In the genomic region with DNA sequence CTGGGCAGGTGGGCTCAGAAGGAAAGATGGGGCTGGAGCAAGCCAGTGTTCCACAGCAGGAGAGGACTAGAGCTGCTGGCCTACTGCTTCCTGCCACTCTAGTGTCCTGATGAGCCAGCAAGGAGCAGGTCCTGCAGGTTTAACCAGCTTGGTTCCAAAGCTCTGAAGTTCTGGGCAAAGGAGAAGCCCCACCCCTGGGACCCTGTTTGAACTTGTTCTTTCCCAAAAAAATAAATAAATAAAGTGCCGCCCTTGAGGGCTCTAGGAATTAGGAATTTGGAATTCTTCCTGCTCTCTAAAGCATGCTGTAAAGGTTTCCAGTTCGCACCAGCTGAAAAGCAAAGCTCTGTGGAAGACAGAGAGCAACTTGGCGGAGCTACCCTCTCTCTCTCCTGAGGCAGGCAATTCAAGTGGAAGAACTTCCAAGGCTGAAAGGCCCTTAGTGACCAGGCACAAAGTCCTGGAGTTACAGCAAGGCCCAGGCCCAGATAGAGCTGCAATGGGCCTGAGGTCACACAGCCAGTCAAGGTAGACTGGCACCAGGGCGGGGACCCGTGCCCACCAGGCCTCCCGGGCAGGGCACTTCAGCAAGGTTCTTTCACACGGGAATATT, we compare ENCODE assay signal across 8 mouse cellular contexts. TPM values are rescaled to one million over a fixed set of nuclear protein-coding genes. Genes with fewer than 3 reads are reported as not detected.
DNase-seq lines count a peak whose midpoint lies in the region; ATAC-seq and TF ChIP-seq lines count a peak whose summit lies in the region.

No protein-coding gene starts in this region.

- no peak overlapping the region for H3K4me2 ChIP-seq in heart, embryonic 14.5 days (ENCODE audit: low read length)
- H3K4me2 ChIP-seq in lung, embryonic 15.5 days = peak overlapping the region; percentile 13; the same call in 1 of the 2 replicates

- TF ChIP-seq CTCF in brain, embryonic 14.5 days (IDR thresholded peaks at IDR 0.05; ENCODE audit: borderline replicate concordance, extremely low read depth, insufficient read depth, insufficient read length) = no peak
- no peak for TF ChIP-seq CTCF in kidney, adult 2 months (conservative IDR thresholded peaks at IDR 0.05; ENCODE audit: insufficient read depth, insufficient read length, low read depth, low read length)

- 73% methylated on average over 7 of the region's 7 CpGs for WGBS in heart, embryonic 14.5 days
- 15% methylated on average over 7 of the region's 7 CpGs for WGBS in kidney, adult 2 months
- WGBS in lung, embryonic 15.5 days = 49% methylated on average over 7 of the region's 7 CpGs

- DNase-seq in heart, adult 8-10 months (ENCODE audit: low spot score) = no peak
- peak; percentile 46 for DNase-seq in brain, embryonic 14.5 days (ENCODE audit: low read depth)
- DNase-seq in kidney, adult 2 months = peak; percentile 89
- no peak for DNase-seq in right cerebral cortex, adult 18-20 months
- DNase-seq in cerebellum, postnatal 36 days = no peak
- no peak for DNase-seq in left cerebral cortex, postnatal 4 days

- H3K27ac ChIP-seq in heart, embryonic 14.5 days (replicated peaks in 1 of 2; ENCODE audit: control insufficient read depth in 1 of 2, insufficient read depth in 1 of 2, low read depth in 2 of 2, low read length in 2 of 2) = peak overlapping the region in 1 of 2 experiments; percentile 57; a peak in 2 of 4 replicates
- peak overlapping the region; percentile 79 for H3K27ac ChIP-seq in kidney, adult 2 months (ENCODE audit: insufficient read depth, low read depth, low read length)
- peak overlapping the region; percentile 95 for H3K27ac ChIP-seq in lung, embryonic 15.5 days

- H3K9me3 ChIP-seq in heart, embryonic 14.5 days (ENCODE audit: control insufficient read depth, low read length) = no peaks in the 10 kb centered on the region
- H3K9me3 ChIP-seq in lung, embryonic 15.5 days = no peaks in the 10 kb centered on the region

- no peak for ATAC-seq in heart, embryonic 14.5 days (ENCODE audit: insufficient number of reproducible peaks, insufficient read depth, low FRiP score, low read depth)
- ATAC-seq in lung, embryonic 15.5 days (ENCODE audit: borderline replicate concordance, extremely low read depth, low FRiP score, low TSS enrichment) = peak; percentile 63

- 0 out of 2 replicates have a peak overlapping the region, but pooled peaks have one; percentile 32 for H3K9ac ChIP-seq in heart, embryonic 14.5 days (ENCODE audit: low read length)
- no peak overlapping the region for H3K9ac ChIP-seq in lung, embryonic 15.5 days

- intact Hi-C loops in left cerebral cortex, postnatal 4 days (cut with DNase I) = no loop called here

- no peaks in the 10 kb centered on the region for H3K27me3 ChIP-seq in heart, embryonic 14.5 days (ENCODE audit: control insufficient read depth, insufficient read depth, low read length)
- no peaks in the 10 kb centered on the region for H3K27me3 ChIP-seq in kidney, adult 2 months (replicated peaks; ENCODE audit: control insufficient read depth, insufficient read depth, low read length)
- H3K27me3 ChIP-seq in lung, embryonic 15.5 days = no peaks in the 10 kb centered on the region

- H3K4me3 ChIP-seq in heart, embryonic 14.5 days (ENCODE audit: control insufficient read depth in 1 of 2, insufficient read depth in 1 of 2, low read depth in 1 of 2, low read length in 2 of 2) = no peak overlapping the region
- no peak overlapping the region for H3K4me3 ChIP-seq in kidney, adult 2 months (ENCODE audit: insufficient read depth, low read depth, low read length)
- H3K4me3 ChIP-seq in lung, embryonic 15.5 days = no peak overlapping the region

- TF ChIP-seq POLR2A in brain, embryonic 14.5 days (IDR thresholded peaks at IDR 0.05; ENCODE audit: borderline replicate concordance, extremely low read depth, insufficient read depth, insufficient read length, poor library complexity, severe bottlenecking) = no peak
- no peak for TF ChIP-seq POLR2A in kidney, adult 2 months (IDR thresholded peaks at IDR 0.05; ENCODE audit: low read depth, low read length)

- H3K36me3 ChIP-seq in heart, embryonic 14.5 days (ENCODE audit: control insufficient read depth, insufficient read depth, low read length) = no peaks in the 10 kb centered on the region
- H3K36me3 ChIP-seq in kidney, adult 2 months (ENCODE audit: control insufficient read depth, insufficient read depth, low read length) = no peaks in the 10 kb centered on the region
- H3K36me3 ChIP-seq in lung, embryonic 15.5 days = no peaks in the 10 kb centered on the region

- peaks cover 42 to 64% of the 10 kb centered on the region in 2 experiments for H3K4me1 ChIP-seq in heart, embryonic 14.5 days (ENCODE audit: control insufficient read depth in 2 of 2, insufficient read depth in 2 of 2, low read length in 2 of 2)
- H3K4me1 ChIP-seq in kidney, adult 2 months (ENCODE audit: control insufficient read depth, insufficient read depth, low read length) = peaks cover 63% of the 10 kb centered on the region
- H3K4me1 ChIP-seq in lung, embryonic 15.5 days = peaks cover 57% of the 10 kb centered on the region

RNA-seq across cellular contexts. Expression of gene Tspan9, which starts 38.6 kb away (rescaled TPM):
- 142 and 143 TPM in 2 replicates for polyA plus RNA-seq in heart, embryonic 14.5 days (2014; fragmentation: Nextera tagmentation; extraction: Ambion mirVana)
- total RNA-seq in heart, adult 8-10 months (2022) = 100 to 1,000 TPM in 2 of 4 experiments, 10 to 100 TPM in 2; 67.0 to 124 (median 99.7) TPM
- polyA plus RNA-seq in brain, embryonic 14.5 days (2012; rRNA removed) = 41.8 and 49.7 TPM in 2 replicates
- polyA plus RNA-seq in kidney, adult 2 months (2012; rRNA removed) = 107 and 109 TPM in 2 replicates
- polyA plus RNA-seq in lung, embryonic 15.5 days (2015; fragmentation: Nextera tagmentation; extraction: Ambion mirVana) = 128 and 130 TPM in 2 replicates
- total RNA-seq in left cerebral cortex, postnatal 4 days (2021) = 10 to 100 TPM; 69.5 to 78.5 TPM

Comparison
In these comparisons a context has a peak if more than half of its experiments do, and no peak if none do; other contexts are left out.
1. DNase-seq: peak in brain, embryonic 14.5 days (single experiment) and kidney, adult 2 months (single experiment); none in heart, adult 8-10 months (single experiment), right cerebral cortex, adult 18-20 months (single experiment), cerebellum, postnatal 36 days (0 of 2) and left cerebral cortex, postnatal 4 days (single experiment).